Mouse (Mus musculus) brain, embryonic 14.5 days (tissue): ENCODE data around the gene Stab1. TPM values are rescaled to one million over a fixed set of nuclear protein-coding genes. Genes with fewer than 3 reads are reported as not detected.

Experiments
- DNase-seq: peaks from one replicate; pipeline ENCODE4 v3.0.0-alpha.2; 2011; ENCODE audit warnings: low read depth
- CTCF ChIP-seq: fragments of 200-500 bp; IDR thresholded peaks from 2 replicates; pipeline ENCODE4 v1.5.1; 2012; ENCODE audit warnings: inconsistent platforms, mild to moderate bottlenecking, moderate library complexity, borderline replicate concordance; ENCODE audit not compliant: insufficient read depth, insufficient read length; ENCODE audit errors: extremely low read depth
- POLR2A ChIP-seq: fragments of 200-500 bp; IDR thresholded peaks from 2 replicates; pipeline ENCODE4 v1.6.1; 2012; ENCODE audit warnings: mild to moderate bottlenecking, inconsistent platforms, borderline replicate concordance; ENCODE audit not compliant: poor library complexity, insufficient read depth, insufficient read length, severe bottlenecking; ENCODE audit errors: extremely low read depth
- polyA plus RNA-seq: library from polyadenylated mRNA; depleted of rRNA; stranded (reverse); fragments of >200 nt; gene quantifications from 2 replicates; pipeline ENCODE4 v1.2.3, GENCODE M21; 2012

Stab1 gene
- polyA plus RNA-seq, 1 experiment = 35.1 TPM

- TF ChIP-seq POLR2A = no peak
- no peak for TF ChIP-seq CTCF
- peak; percentile 20 for DNase-seq
Observed at GRCm38 (mm10) chr14:31132031-31132430, 36.4 kb downstream of the Stab1 start.

DNA sequence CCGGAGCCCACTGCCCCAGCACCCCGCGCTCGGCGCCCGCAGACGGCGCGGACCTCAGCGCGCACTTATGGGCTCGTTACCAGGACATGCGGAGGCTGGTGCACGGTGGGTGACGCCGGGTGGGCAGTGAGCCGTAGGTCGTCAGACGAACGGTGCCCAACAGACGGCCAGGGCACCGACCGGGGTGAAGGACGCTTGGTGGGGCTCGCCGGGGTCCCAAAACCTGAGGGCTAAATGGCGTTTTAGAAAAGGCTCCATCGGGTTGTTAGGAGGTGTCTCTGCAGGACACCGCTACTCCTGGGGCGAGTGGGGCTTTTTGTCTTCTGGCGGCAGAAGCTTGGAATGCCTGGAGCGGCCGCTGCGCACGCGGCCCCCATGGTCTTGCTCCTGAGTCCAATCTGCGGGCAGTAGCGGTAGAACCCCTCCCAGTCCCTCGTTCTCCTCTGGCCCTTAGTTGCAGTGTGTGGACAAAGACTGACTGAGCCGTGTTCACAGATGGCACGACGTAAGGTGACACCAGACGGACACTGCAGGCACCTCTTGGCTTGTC lies 37.1 kb downstream of the Stab1 start:
- TF ChIP-seq POLR2A (no peak), CTCF (no peak)
- peak; percentile 65 for DNase-seq

GRCm38 (mm10) chr14:31130236-31131220 lies 37.9 kb downstream of the Stab1 start, which contains the start of gene Nt5dc2:
Gene Nt5dc2 (plus strand): TSS chr14:31131053.
- TF ChIP-seq POLR2A (peak; percentile 94), CTCF (peak; percentile 19; the same call in 1 of the 2 replicates)
- DNase-seq = peak; percentile 97

DNA sequence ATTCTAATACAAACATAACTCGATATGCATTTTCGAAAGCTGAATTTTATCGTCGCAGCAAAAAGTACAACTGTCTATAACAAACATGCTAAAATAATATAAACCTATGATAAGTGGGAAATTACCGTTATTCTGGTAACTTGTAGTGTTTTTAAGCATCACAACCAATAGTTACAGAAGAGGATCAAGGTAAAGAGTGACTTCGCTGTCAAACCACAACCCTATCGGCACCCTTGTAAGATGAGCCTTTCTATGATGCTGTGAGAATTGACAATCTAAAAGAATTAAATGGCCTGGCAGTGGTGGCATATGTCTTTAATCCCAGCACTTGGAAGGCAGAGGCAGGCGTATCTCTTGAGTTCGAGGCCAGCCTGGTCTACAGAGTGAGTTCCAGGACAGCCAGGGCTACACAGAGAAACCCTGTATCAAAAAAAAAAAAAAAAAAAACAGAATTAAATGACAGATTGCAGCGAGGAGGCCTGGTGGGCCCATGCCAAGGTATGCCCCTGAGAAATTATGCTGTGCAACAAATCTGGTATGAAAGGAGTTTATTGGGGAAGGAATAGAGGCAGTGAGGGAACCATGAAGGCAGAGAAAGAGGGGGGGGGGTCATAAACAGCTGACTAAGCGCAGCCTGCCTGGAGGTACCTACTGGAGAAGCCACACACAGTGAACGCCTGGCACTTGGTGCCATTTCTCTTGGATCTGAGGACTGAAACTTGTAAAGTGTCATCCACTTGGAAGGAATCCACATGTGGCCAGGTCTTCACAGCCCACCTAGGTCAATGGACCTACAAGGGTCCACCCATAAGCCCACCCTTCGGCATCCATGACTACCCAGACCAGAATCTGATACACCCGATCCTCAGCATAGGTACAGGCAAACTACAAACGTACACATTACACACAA lies 38.9 kb downstream of the Stab1 start:
- TF ChIP-seq CTCF (no peak), POLR2A (no peak)
- peak; percentile 28 for DNase-seq

- DNase-seq = peak; percentile 100
- TF ChIP-seq POLR2A (peak; percentile 51; the same call in 1 of the 2 replicates), CTCF (peak; percentile 46; the same call in 1 of the 2 replicates)
Observed at GRCm38 (mm10) chr14:31128826-31129219, 39.6 kb downstream of the Stab1 start, which contains the start of gene Smim4. Gene Smim4 (minus strand): TSS chr14:31128956.

- peak; percentile 78 for DNase-seq
- TF ChIP-seq CTCF (no peak), POLR2A (no peak)
Observed at GRCm38 (mm10) chr14:31128101-31128825, 40.2 kb downstream of the Stab1 start.

DNA sequence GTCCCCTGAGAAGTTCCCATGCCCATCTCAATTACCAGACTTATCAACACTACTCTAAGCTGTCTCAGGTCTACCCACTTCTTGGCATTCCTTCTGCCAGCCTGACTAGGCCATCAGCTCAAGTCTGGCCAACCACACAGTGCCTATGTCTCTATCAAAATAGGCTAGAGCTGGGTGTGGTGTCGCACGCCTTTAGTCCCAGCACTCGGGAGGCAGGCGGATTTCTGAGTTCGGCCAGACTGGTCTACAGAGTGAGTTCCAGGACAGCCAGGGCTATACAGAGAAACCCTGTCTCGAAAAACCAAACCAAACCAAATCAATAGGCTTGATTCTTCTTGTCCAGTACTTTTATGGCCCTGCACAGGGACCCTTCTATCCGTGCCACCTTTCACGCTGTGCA lies 41.6 kb downstream of the Stab1 start:
- TF ChIP-seq CTCF (no peak), POLR2A (no peak)
- no peak for DNase-seq

DNA sequence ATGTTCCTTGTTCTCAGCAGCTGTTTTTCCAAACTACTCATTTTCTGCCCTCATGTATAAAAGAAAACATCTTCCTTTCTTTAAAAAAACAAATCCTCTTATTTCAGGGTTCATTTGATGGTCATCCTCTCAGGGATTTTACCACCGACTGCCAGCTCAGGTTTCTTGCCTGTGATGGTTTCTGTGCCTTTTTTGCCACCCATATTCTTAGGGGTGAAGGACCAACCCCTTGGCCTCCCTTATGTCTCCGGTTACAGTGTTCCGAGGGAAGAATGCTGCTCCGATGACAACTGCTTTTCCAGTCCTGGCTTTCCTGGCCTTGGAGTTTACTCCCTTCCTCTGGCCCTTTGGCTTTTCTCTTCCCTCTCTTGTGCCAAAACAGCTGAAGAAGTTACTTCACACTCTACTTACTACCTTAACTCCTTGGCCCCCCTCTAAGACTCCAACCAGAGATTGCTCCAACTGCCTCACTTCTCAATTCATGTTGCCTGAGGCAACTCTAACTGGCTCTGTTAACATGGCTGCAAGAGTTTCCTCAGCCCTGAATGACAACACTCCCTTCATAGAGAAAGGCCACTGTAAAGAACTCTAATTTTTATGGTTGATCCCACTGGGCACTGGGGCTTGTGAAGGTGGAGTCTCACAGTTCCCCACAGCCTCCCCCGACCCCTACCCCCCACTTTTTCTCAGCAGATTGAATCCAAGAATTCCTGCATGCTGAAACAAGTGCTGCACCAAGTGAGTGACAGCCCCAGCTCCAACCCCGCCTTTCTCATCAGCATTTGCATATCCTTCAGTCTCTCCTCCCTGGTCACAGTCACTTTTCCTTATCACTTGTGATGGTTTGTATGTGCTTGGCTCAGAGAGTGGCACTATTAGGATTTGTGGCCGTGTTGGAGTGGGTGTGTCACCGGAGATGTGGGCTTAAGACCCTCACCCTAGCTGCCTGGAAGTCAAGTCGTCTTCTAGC lies 43.0 kb downstream of the Stab1 start:
- TF ChIP-seq CTCF (no peak), POLR2A (no peak)
- DNase-seq = no peak

DNA sequence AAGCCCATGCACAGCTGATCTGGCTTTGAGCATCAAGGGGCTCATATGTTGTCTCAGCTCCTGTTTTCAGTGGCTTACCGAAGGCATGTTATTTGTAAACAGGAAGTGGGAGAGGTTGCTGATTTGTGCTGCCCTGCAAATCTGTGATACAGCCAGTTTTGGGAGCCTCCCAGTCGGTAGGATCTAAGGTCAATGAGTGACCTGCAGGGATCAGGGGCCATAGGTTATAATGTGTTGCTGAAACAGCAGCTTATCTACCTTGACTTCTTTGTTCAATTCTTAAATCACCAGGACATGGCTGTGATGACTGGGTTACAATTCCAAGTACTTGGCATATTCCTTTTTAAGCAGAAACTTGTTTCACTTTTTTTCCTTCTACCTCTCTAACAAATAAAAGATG lies 52.9 kb downstream of the Stab1 start:
- TF ChIP-seq POLR2A = no peak
- TF ChIP-seq CTCF = no peak

GRCm38 (mm10) chr14:31114011-31114410 lies 54.4 kb downstream of the Stab1 start:
- TF ChIP-seq CTCF = no peak
- TF ChIP-seq POLR2A = no peak
- no peak for DNase-seq

More for the DNA sequence above, 52.9 kb downstream of the Stab1 start:
- no peak for DNase-seq

DNA sequence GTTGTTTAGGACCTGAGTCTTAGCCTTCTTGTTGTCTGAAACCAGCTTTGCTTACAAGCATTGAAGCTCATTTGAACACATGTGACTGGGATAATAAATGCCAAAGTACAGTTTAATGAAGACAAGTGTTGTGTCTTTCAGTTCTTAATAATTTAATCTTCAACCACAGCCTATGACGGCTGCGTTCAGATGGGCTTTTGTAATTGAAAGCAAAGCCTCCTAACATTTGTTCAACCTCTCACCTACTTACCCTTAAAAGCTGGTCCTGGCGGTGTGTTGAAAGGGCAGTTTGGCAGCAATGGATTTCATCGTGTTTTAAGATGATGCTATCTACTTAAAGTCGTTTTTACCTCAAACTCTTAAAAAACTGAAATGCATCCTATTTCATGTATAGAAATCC lies 56.3 kb downstream of the Stab1 start:
- TF ChIP-seq CTCF (no peak), POLR2A (no peak)
- no peak for DNase-seq
